Mouse (Mus musculus) lung, postnatal 25 days (tissue): ENCODE data around the gene Reln.

Experiments used
- DNase-seq: peaks from one replicate; pipeline ENCODE4 v3.0.0; 2022; ENCODE audit warnings: low spot score

The Reln gene

DNA sequence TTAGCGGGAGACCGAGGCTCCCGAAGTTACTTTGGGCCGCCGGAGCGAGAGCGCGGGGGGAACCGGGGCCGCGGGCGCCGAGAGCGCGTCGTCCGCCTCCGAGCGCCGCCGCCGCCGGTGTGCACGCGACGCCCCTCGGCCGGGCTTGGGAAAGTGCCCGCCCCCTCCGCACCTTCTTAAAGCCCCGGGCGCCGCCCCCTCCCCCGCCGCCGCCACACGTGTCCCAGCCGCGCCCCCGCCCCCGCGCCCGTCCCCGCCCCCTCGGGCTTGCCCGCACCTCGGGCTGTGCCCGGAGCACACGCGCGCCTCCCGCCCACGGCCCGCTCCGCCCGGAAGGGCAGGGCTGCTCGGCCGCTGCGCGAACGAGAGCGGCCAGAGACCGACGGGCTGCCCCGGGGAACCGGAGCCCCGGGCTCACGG lies at the start of gene Reln:
Gene Reln (minus strand): TSS at position 147 of the 420 bp plus-strand sequence.
- no peak for DNase-seq

DNA sequence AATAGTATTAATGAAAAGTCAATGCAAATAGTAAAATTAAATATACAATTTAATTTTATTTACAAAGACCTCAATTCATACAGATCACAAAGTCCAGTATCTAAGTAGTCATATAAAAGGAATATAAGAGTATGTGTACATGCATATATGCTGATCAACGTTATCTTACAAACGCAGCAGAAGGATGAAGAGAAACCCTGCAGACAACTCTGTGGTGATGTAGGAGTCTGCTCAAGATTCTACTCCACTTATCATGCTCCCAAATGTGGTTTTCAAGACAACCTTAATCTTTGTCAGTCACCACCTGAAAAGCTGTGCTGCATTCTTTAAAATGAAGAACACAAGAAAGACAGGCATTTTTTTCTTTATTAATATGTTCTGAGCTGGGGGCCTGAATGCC lies 44.0 kb upstream of the Reln start:
- DNase-seq: no peak

DNA sequence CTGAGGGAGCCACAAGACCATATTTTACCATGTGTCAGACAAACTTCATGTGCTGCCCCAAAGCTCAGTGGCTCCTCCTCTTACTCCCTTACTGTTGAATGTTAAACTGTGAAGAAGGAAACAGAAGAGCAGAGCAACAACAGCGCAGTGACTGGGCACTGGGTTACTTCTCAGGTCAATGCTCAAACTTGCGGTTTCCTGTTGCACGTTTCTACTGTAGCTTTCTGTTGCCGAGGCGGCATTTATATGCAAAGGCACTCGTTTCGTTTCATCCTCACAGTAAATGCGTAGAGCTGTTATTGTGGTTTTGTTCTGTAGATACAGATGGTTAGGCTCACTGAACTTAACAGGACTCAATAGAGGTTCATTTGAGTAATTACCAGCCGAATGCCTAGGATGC lies 16.0 kb upstream of the Reln start:
- DNase-seq: no peak

DNA sequence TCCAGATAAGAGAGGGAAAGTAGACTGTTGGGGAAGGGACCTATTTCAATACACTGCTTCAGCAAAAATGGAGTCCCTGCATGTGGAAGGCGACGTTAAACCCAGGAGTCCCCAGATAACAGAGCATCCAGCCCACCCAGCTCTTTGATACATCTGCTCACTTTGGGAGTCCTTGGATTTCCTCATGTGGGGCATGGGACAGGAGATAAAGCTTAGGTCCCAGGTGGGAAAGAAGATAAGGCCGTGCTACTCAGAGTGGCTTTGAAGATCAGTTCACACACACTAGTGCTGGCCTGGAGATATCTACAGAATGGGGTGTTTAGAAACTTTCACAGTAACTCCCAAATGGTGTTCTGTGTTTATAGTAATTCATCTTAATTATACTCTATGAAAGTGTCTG lies 3.9 kb upstream of the Reln start:
- no peak for DNase-seq

DNA sequence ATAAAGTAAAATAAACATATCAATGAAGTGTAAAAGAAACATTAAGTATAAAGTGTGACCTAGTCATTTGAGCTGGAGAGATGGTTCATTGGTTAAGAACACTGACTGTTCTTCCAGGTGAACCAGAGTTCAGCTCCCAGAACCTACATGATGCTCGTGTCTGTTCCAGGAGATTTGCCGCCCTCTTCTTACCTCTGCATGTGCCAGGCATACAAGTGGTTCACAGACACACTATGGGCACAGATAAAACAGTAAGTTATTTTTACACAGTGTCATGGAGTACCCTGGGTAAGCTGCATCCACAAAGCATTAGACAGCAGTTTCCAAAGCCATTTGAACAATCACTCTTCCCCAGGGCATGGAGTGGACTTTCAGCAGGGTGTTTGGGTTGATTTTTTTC lies 3.2 kb upstream of the Reln start:
- no peak for DNase-seq

DNA sequence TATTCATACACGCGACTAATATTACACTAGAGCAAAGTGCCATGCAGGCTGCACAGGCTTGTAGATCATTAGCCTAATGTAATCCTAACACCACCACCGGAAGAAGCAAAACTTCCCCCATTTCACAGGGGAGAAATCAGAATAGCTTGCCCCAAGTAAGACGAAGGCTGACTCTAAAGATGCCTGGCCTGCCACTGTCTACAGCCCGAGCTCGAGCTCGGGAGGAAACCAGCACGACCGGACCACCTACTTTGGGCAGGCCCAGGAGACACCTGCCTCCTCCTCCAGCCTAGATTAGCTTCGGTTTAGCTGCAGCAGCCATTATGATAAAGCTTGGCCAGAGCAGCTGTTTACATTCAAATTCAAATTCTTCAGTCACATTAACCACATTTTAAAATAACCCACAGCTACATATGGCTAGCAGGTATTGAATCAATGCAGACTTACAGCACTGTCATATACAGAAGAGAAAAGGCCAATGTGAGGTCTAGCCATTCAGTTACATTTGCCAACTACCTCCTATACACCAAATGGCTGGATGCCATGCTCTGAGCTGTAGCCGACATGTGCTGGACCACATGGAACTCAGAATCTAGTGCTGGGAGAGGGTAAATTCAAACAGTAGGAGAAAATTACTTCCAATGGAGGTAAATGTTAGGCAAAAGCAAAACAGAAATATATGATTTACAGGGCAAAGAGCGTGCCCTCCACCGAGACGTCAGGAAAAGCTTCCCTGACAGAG lies 1.6 kb upstream of the Reln start:
- no peak for DNase-seq

DNA sequence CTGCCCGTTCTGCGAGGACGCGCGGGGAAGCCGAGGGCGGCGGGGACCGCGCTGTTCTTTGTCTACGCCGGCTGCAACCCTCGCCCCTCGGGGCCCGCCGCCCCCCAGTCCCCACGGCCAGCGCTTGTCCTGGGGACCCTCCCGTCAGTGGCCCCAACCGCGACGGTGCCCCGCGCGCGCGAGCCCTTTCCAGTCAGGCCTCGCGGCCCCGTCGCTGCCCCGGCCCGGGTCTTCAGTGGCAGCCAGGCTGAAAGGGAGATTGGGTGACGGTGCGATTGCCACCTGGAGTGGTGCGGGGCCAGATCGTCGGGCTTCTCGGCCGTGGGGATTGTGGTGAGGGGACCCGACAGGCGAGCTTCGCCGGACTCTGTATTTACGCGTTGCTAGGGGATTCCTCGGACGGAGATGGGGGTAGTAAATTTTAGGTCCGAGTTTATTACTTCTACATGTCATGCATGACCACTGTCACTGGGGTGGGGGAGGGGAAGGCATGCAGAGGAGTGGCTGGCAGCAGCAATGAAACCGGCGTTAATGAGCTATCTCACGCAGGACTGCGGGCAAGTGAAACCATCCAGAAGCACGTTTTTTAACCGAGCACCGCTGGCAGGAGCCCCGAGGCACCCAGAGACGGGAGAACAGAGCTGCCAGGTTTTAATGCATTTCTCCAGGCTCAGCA lies 612 bp upstream of the Reln start:
- DNase-seq: no peak

DNA sequence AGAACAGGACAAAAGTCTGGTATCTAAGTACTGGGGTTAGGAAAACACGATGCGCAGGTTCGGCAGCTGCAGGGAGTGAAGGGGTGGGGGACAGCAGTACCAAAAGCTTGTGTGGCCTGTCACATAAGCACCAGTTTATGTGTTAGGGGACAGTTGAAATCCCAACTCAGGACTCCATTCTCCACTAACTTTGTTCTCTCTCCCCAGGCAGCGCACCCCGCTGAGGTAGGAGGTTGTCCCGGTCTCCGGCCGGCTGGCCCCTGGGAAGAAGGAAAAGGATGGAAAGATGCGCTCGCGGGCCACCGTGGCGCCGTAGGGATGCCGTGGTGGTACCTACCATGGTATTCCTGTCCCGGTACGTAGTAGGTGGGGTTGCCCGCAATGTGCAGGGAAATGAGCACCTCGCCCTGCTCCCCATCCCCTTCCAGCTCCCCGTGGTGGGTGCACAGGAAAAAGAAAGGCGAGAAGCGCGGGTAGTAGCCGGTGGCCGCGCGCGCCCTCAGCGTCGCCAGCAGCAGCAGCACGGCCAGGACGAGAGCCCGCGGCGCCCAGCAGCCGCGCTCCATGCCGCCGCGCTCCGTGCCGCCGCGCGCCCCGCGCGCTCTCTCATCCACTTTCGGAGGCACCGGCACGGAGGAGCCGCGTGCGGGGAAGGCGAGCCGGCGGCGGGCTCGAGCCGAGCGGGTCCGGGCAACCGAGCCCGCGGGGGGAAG lies 503 bp downstream of the Reln start:
- no peak for DNase-seq

DNA sequence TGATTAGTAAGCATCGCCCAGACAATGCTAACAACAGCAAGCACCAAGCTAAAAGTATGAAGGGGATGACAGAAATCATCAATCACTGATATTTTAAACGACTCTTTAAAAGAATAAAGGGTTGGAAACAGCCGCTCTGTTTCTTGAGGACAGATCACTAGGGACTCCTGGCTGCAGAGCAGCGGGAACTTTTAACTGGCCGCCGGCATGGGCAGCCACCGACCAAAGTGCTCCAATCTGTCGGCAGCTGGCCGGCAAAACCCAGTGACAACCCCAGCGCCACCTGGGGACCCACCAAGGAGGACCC lies 1.0 kb downstream of the Reln start:
- DNase-seq: no peak

DNA sequence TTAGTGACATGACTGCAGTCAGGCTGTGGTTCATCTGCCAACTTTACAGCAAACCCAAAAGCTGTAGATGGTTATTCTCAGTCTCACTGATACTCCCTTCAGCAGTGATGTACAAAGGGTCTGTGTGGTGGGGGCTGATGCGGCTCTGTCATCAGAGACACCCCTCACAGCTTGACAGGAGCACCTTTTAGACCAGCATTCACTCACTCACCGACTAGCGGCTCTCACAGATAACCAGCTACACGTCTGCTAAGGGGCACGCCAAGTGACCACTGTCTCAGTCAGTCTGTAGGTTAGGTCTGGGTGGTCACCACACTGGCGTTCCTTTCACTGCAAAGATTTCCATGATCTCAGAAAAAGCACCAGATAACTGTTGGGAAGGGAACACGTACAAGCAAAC lies 2.0 kb downstream of the Reln start:
- DNase-seq: no peak

DNA sequence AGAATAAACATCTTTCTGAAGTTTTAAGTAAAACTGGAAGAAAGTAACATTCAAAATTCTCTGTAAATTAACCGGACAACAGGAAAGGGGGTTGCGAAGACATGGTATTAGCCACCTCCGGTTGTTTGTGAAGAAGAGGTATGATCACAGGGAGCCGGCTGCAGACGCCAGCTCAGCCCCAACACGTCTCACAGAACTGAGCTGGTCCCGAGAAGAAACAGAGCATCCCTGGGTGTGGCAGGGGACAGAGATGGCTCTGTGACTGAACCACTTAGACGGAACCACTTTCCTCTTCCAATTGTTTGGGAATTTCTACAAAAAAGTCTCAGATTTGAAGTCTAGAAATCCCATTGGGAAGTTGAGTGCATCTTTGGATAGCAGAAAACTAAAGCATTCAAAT lies 3.5 kb downstream of the Reln start:
- DNase-seq: no peak

DNA sequence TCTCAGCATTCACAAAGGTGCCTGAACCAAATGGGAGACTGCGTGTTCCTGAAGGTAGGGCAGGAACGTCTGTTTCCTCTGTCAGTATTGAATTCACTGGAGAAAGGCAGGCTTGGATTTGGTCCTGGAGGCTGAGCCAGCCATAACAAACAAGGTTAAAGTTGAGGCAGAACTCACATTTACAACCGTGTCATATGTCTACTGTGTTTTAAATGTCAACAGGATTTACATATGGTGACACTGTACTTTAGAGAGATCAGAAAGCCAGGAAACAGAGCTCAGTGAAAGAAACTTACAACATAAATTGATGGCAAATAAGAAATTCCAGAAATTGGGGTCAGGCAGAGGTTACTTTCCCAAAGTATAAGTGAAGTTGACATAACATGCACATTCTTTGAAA lies 9.1 kb downstream of the Reln start:
- no peak for DNase-seq

DNA sequence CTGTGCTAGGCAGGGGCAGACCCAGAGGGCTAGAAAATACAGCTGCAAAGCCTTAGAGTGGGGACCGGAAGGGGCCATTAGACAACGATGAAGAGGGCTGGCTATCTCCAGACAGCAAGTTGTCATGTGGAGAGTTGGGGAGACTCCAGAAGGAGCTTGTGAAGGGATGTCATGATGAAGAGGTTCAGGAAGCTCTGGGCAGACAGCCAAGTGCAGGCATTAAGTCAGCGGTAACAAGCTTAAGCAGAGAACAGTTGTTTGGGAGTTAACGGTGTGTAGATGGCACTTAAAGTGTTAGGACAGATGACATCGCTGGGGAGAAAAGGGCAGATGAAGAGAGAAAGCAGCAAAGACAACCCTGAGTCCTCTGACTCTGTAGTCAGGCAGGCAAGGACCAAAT lies 13.7 kb downstream of the Reln start:
- DNase-seq: no peak

DNA sequence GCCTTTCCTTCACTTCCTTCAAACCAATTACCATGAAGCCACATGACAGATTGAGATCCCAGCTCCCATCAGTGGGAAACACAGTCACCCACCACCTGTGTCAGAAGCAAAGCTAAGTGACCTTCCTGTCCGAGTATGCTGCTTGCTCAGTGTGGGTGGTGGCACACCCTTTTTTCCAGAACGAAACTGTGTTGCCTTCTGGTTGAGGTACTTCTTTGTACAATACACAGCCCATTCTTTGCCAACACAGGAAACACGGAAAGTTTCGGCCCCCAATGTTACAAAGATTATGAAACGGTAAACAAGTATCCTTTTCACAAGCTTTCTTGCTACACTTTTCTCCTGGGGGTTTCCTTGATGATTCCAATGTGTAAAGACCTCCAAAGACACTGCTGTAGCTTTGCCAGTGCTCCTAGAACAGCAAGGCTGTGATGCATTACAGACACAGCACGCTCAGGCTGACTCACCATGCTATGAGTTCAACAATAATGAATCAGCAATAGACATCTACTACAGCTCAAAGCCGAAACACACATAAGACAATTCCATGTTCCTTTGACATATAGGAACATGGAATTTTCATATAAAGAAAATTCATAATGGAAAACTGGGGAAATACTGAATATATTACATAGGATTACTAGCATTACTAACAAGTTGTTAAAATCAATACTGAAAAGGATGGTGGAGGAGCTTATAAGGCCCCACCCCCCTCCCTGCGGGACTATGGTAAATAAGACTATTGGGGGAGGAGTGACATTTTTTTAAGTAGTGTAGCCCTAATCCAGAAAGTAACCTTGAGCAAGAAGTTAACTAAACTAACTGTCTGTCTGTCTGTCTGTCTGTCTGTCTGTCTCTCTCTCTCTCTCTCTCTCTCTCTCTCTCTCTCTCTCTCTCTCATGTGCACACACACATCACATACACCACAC lies 15.8 kb downstream of the Reln start:
- DNase-seq: no peak

DNA sequence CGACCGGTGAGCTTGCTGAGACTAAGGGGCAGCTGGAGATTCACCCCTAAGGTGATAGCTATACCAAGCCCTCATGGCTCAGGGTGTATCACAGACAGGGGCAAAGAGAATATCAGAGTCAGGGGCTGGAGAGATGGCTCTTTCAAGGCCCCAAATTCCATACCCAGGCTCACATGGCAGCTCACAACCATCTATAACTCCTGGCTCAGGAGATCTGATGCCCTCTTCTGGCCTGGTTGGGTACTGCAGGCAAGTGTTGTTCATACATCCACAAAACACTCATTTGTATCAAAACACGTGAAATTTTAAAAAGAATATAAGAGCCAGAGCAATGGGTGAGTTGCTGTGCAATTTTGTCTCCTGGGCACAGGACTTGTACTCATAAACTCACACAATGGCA lies 17.3 kb downstream of the Reln start:
- no peak for DNase-seq

DNA sequence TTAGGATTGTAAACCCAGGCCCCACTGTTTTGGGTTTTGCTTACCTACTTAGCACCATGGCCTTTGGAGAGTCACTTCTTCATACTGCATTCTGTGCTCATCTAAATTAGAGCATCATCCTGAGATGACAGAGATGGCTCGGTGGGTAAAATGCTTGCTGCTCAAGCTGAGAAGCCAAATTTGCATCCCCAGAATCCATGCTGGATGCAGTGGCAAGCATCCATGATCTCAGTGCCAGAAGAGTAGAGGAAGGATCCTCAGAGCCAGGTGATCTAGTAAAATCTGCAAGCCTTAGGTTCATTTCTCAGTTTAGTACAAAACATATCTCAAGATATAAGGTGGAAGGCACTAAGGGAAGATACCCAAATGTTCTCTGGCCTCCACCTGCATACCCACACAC lies 20.7 kb downstream of the Reln start:
- no peak for DNase-seq

DNA sequence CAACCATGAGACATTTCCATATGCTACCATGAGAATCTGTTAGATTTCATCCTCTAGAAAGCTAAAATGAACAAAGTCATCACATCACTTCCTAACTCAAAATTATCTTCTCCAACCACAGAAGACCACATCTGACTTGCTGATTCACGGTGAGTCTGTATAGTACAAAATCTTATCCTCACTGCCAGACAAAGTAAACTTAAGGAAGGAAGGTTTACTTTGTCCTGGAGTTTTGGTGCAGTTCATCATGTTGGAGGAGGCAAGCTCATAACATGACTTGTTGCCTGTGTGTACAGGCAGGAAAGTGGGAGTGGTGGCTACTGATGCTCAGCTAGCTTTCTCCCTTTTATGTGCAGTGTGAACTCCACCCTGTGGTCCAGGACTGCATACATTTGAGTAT lies 26.7 kb downstream of the Reln start:
- DNase-seq: no peak

DNA sequence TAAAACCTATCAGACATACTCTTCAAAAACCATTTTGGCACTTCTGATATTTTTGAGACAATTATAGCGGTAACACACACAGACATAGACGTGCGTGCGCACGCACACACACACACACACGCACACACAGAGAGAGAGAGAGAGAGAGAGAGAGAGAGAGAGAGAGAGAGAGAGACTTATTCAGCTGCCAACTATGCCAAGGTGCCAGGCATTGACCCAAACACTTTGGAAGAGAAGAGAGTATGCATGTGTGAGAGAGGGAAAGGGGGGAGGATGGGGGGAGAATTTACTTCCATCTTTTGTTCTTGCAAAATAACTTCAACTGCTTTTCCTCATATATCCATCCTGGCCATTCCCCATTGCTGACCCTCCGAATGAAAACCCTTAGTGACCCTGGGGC lies 28.0 kb downstream of the Reln start:
- no peak for DNase-seq

DNA sequence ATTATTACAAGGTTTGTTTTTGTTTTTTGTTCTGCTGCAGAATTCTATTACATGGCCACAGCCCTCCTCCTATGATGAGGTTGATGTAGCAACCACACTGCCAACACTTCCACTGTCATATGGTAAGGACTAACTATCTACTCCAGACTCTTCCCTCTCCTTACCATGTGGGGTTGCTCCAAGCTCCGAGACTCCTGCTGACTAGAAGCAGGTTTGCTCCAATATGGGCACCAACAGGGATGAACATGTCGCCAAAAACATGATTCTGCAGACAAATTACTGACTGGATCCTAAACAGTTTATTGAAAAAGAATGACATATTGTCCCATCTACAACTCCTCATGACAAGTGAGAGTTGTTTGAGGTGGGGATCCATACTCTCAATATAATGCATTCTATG lies 28.5 kb downstream of the Reln start:
- no peak for DNase-seq

DNA sequence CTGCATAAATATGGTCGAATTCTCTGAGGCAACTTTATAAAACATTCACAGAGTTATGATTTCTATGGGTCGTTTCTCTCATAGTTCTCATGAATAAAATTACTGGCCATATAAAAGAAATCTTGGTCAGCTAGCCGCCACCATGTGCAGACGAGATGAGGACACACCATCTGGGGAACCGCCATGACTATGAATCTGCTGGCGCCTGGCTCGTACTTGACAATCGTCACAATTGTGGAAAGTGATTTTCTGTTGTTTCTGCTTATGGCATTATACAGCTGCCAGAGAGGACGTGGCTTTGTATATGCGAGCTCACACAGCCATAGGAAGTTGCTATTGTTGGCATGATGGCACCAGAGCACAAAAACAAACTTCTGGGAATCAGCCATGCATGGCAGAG lies 31.5 kb downstream of the Reln start:
- DNase-seq: no peak

DNA sequence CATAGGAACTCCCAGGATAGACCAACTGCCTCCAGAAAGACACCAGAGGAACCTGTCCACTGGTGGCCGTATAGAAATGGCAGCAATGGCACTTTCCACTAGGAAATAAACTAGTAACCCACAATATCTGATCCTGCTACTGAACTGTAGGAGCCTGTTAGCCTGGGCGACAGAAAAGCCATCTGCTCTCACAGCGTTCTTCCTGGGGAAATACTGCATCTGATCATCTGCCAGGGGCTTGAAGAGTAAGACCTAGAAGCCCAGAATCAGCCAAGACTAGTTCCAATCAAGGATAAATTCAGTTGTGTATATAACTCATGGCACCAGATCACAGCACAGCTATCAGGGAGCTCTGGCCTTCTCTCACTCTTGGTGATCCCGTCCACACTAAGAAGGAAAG lies 33.5 kb downstream of the Reln start:
- DNase-seq: no peak

DNA sequence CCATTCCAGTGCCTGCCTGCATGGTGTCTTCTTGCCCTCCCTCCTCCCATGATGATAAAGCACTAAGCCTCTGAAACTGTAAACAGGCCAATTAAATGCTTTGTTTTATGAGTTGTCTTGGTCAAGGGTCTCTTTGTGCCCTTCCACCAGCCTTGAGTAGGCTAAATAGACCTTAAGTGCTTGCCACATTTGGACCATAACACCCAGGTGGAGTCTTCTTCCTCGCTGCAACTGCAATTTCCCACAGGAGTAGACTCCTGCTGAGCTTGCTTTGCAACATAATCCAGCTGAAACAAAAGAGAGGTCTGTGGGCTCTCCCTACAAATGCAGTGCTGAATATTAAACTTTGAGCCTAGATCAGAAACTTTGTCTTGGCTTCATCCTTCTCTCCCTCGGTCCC lies 35.5 kb downstream of the Reln start:
- no peak for DNase-seq

DNA sequence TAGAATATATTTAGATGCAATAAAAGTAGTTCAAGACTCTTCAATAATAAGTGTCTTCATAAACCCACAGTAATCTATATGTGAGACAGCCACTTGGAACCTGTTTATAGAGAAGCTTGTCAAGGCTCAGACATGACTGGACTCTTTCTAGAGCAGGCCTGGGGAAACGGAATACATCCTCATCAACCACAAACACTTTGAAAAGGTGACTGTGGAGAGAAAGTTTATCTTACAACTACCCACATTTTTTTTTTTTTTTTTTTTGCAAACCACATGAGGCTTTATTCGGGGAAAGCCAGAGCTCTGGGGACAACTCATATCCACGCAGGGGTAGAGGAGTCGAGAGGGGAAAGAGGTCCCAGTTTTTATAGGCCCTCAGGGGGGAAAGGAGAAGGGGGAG lies 36.6 kb downstream of the Reln start:
- DNase-seq: no peak
